Mouse (Mus musculus): ENCODE results near the gene Thop1. TPM values are rescaled to one million over a fixed set of nuclear protein-coding genes. Genes with fewer than 3 reads are reported as not detected.
A peak's percentile ranks its signal among the peaks of the same experiment; 100 is the strongest.

Thop1 gene
- 11.6 and 12.0 TPM in 2 replicates for polyA plus RNA-seq (2015; fragmentation: Nextera tagmentation; extraction: Ambion mirVana)

GRCm38 (mm10) chr10:81069836-81070235, at the start of gene Thop1:
Thop1 (plus strand) TSS chr10:81070035.
- Histone ChIP-seq H3K9ac (ENCODE audit: low read depth, low read length) (peak within 1 kb of the TSS; percentile 62), H3K4me2 (replicated peaks; ENCODE audit: low read depth) (peak within 1 kb of the TSS; percentile 91), H3K27ac (ENCODE audit: low read depth, low read length) (no peak within 1 kb of the TSS), H3K27me3 (replicated peaks; ENCODE audit: control insufficient read depth, insufficient read depth, low read length) (no peaks in the 10 kb centered on the region), H3K4me3 (ENCODE audit: low read depth, low read length) (peak within 1 kb of the TSS; percentile 58), H3K9me3 (ENCODE audit: control insufficient read depth) (no peaks in the 10 kb centered on the region), H3K4me1 (replicated peaks; ENCODE audit: control insufficient read depth, insufficient read depth, low read length) (peaks cover 3% of the 10 kb centered on the region; the same call in 1 of the 2 replicates), H3K36me3 (ENCODE audit: control insufficient read depth, insufficient read depth) (peaks cover 12% of the 10 kb centered on the region; the same call in 1 of the 2 replicates)
- under 1% methylated on average over 35 of the region's 35 CpGs for WGBS
- no peak; the same call in 1 of the 2 replicates for TF ChIP-seq CTCF (IDR thresholded peaks at IDR 0.05; ENCODE audit: low read depth)
- ATAC-seq, result peak; percentile 88

- TF ChIP-seq CTCF (IDR thresholded peaks at IDR 0.05; ENCODE audit: low read depth), result no peak
- Histone ChIP-seq H3K27me3 (replicated peaks; ENCODE audit: control insufficient read depth, insufficient read depth, low read length) (peaks cover 22% of the 10 kb centered on the region), H3K9me3 (ENCODE audit: control insufficient read depth) (no peaks in the 10 kb centered on the region), H3K36me3 (ENCODE audit: control insufficient read depth, insufficient read depth) (no peaks in the 10 kb centered on the region), H3K27ac (ENCODE audit: low read depth, low read length) (no peak overlapping the region), H3K4me2 (replicated peaks; ENCODE audit: low read depth) (no peak overlapping the region), H3K4me1 (replicated peaks; ENCODE audit: control insufficient read depth, insufficient read depth, low read length) (no peaks in the 10 kb centered on the region), H3K4me3 (ENCODE audit: low read depth, low read length) (no peak overlapping the region), H3K9ac (ENCODE audit: low read depth, low read length) (no peak overlapping the region)
- WGBS, result 68% methylated on average over 2 of the region's 2 CpGs
- ATAC-seq, result no peak
Observed at GRCm38 (mm10) chr10:81020207-81020606, 49.6 kb upstream of the Thop1 start.

DNA sequence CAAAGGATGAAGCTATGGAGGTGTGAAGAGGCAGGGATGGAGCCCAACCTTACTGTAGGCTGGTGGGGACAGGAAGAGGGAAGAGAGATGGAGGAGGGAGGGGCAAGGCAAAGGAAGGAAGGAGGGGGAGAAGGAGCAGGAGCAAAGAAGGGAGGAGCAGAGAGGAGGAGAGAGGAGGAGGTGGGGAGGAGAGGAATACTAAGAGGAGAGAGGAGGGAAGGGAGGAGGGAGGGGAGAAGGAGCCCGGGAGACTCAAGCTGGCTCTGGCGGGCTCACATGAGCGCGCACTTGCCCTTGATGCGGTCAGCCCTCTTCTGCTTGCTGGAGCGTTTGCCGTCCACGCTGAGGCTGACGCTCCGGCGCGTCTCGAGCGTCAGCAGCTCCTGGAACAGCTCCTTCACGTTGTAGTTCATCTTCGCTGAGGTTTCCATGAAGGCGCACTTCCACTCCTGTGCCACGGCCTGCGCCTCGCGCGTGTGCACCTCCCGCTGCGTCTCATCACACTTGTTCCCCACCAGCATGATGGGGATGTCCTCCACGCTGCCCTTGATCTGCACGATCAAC, 48.2 kb upstream of the Thop1 start:
- Histone ChIP-seq H3K9me3 (ENCODE audit: control insufficient read depth) (no peaks in the 10 kb centered on the region), H3K4me1 (replicated peaks; ENCODE audit: control insufficient read depth, insufficient read depth, low read length) (no peaks in the 10 kb centered on the region), H3K9ac (ENCODE audit: low read depth, low read length) (no peak overlapping the region), H3K36me3 (ENCODE audit: control insufficient read depth, insufficient read depth) (no peaks in the 10 kb centered on the region), H3K4me2 (replicated peaks; ENCODE audit: low read depth) (no peak overlapping the region), H3K4me3 (ENCODE audit: low read depth, low read length) (no peak overlapping the region), H3K27me3 (replicated peaks; ENCODE audit: control insufficient read depth, insufficient read depth, low read length) (peaks cover 32% of the 10 kb centered on the region), H3K27ac (ENCODE audit: low read depth, low read length) (no peak overlapping the region)
- TF ChIP-seq CTCF (IDR thresholded peaks at IDR 0.05; ENCODE audit: low read depth), result no peak
- WGBS, result 16% methylated on average over 26 of the region's 26 CpGs
- ATAC-seq, result no peak

- TF ChIP-seq CTCF (IDR thresholded peaks at IDR 0.05; ENCODE audit: low read depth), result peak; percentile 45
- ATAC-seq, result no peak
- WGBS, result 65% methylated on average over 8 of the region's 8 CpGs
- Histone ChIP-seq H3K27ac (ENCODE audit: low read depth, low read length) (no peak overlapping the region), H3K27me3 (replicated peaks; ENCODE audit: control insufficient read depth, insufficient read depth, low read length) (peaks cover 32% of the 10 kb centered on the region), H3K4me2 (replicated peaks; ENCODE audit: low read depth) (no peak overlapping the region), H3K9ac (ENCODE audit: low read depth, low read length) (no peak overlapping the region), H3K36me3 (ENCODE audit: control insufficient read depth, insufficient read depth) (no peaks in the 10 kb centered on the region), H3K4me3 (ENCODE audit: low read depth, low read length) (no peak overlapping the region), H3K4me1 (replicated peaks; ENCODE audit: control insufficient read depth, insufficient read depth, low read length) (no peaks in the 10 kb centered on the region), H3K9me3 (ENCODE audit: control insufficient read depth) (no peaks in the 10 kb centered on the region)
Observed at GRCm38 (mm10) chr10:81022744-81023143, 47.1 kb upstream of the Thop1 start.

DNA sequence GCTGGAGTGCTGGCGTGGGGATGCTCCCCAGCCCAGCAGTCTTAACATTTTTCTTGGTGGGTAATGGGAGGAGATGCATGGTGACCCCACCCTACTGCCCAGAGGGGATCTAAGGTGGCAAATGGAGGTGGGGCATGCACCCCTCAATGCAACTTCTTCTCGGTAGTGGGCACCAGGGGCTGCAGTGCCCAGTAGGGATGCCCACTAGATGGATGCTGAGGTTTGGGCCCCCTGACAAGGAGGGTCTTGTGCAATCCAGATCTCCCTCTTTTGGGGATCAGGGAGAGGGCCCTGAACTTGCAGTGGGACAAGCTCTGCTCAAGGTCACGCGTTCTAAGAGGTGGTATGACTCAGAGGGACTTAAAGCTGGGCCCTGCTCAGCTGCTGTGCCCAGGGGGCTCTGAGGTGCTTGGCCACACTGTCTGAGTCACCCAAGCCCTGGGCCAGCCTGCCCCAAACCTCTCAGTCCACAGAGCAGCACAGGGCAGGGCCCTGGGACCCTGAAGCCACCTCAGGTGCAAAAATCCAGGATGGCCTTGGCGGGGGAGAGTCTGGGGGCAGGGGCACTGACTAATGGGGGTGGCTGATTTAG, 45.4 kb upstream of the Thop1 start:
- no peak overlapping the region for H3K4me3 ChIP-seq (ENCODE audit: low read depth, low read length)
- no peak overlapping the region for H3K9ac ChIP-seq (ENCODE audit: low read depth, low read length)
- H3K36me3 ChIP-seq (ENCODE audit: control insufficient read depth, insufficient read depth), result no peaks in the 10 kb centered on the region
- ATAC-seq, result no peak
- H3K4me1 ChIP-seq (replicated peaks; ENCODE audit: control insufficient read depth, insufficient read depth, low read length), result no peaks in the 10 kb centered on the region
- 71% methylated on average over 5 of the region's 5 CpGs for WGBS
- no peaks in the 10 kb centered on the region for H3K9me3 ChIP-seq (ENCODE audit: control insufficient read depth)
- TF ChIP-seq CTCF (IDR thresholded peaks at IDR 0.05; ENCODE audit: low read depth), result no peak
- H3K27me3 ChIP-seq (replicated peaks; ENCODE audit: control insufficient read depth, insufficient read depth, low read length), result peaks cover 32% of the 10 kb centered on the region
- H3K4me2 ChIP-seq (replicated peaks; ENCODE audit: low read depth), result no peak overlapping the region
- no peak overlapping the region for H3K27ac ChIP-seq (ENCODE audit: low read depth, low read length)

DNA sequence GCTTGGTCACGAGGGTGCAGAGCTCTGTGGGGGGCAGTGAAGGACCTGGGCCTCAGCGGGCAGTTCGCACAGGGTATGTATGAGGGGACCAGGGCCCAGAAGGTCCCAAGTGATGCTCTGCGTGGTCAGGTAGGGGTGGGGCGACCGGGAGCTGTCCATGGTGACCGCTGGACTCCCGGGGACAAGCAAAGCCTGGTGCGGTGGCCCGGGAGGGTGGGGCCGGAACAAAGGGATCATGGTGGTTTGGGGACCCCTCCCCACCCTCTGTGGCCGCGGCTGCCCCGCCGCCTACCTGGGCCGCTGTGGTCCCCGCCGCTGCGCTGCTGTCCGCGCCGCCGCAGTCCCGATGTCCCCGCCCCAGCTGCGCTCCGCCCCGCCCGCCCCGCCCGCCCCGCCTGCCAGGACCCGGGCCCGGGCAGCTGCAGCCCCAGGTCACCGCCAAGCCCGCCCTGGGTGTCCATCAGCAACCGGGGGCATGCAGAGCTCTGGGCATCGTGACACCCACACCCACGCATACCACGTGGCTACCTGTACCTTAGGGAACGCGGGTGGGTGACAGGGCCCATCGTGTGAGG, 44.7 kb upstream of the Thop1 start:
- peaks cover 32% of the 10 kb centered on the region for H3K27me3 ChIP-seq (replicated peaks; ENCODE audit: control insufficient read depth, insufficient read depth, low read length)
- H3K4me2 ChIP-seq (replicated peaks; ENCODE audit: low read depth), result peak overlapping the region; percentile 52
- H3K4me3 ChIP-seq (ENCODE audit: low read depth, low read length), result peak overlapping the region; percentile 25
- H3K36me3 ChIP-seq (ENCODE audit: control insufficient read depth, insufficient read depth), result 0 out of 2 replicates have a peak, but pooled peaks cover 3% of the 10 kb centered on the region
- H3K4me1 ChIP-seq (replicated peaks; ENCODE audit: control insufficient read depth, insufficient read depth, low read length), result no peaks in the 10 kb centered on the region
- ATAC-seq, result no peak
- WGBS, result 2% methylated on average over 42 of the region's 43 CpGs
- no peak overlapping the region for H3K9ac ChIP-seq (ENCODE audit: low read depth, low read length)
- H3K9me3 ChIP-seq (ENCODE audit: control insufficient read depth), result no peaks in the 10 kb centered on the region
- no peak overlapping the region for H3K27ac ChIP-seq (ENCODE audit: low read depth, low read length)
- TF ChIP-seq CTCF (IDR thresholded peaks at IDR 0.05; ENCODE audit: low read depth), result no peak

All from intestine, postnatal 0 days (tissue).